Comparison of ENCODE assay signal across 22 mouse cellular contexts in the genomic region with DNA sequence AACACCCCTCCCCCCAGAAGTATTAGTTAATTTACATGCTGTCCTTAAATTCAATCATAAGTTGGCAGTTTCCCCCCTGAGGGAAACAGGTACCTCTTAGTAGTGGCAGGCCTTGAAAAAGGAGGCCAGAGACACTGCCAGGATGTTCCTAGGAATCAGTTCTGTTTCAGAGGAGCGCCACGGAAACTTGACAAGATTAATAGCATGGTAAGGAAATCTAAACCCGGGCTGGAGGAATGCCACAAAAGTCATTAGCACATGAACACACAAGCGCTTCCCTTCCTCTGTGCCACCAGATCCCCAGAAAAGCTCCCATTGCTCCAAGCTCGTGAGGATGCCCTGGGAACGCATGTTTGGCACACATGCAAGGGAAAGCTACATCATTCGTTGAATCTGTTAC. TPM values are rescaled to one million over a fixed set of nuclear protein-coding genes. Genes with fewer than 3 reads are reported as not detected.
DNase-seq lines count a peak whose midpoint lies in the region.
"Had no signal": no experiment of that assay in that cellular context is flagged by ENCODE, and none has a peak within 500 bp of the region (broad histone marks: within the 10 kb centered on the region; RNA-seq: fewer than 3 reads in every experiment).

No protein-coding gene starts in this region.

- intact Hi-C loops in gastrocnemius, postnatal 14 days (cut with DNase I; ENCODE audit: low total_unique reads), result no loop called here
- intact Hi-C loops in gastrocnemius, postnatal 36 days (cut with DNase I), result no loop called here

- peak; percentile 26 to 45 for DNase-seq in cerebellum, postnatal 10 days
- no peak for DNase-seq in cerebellum, postnatal 4 days (ENCODE audit: low spot score in 2 of 2)
- DNase-seq in gastrocnemius, postnatal 14 days, result peak; percentile 17
- no peak for DNase-seq in gastrocnemius, postnatal 36 days
- peak; percentile 7 for DNase-seq in lung, postnatal 10 days
- DNase-seq in lung, postnatal 4 days, result no peak
- DNase-seq in fat pad, adult 2 months (ENCODE audit: extremely low read depth, low read depth, low spot score), result peak; percentile 67
- no peak for DNase-seq in thymus, postnatal 4 days
- DNase-seq: adrenal gland, postnatal 14 days; cerebellum, adult 18-20 months; cerebellum, postnatal 36 days; heart, adult 11 months; heart, postnatal 14 days; kidney, adult 8-10 months; kidney, postnatal 36 days; layer of hippocampus, adult 9-11 months; left cerebral cortex, postnatal 4 days; liver; liver, postnatal 0 days; lung, postnatal 36 days; spleen, adult 18-20 months; thymus, postnatal 36 days had no signal

RNA-seq across cellular contexts. Expression of a gene that starts 59.4 kb away (rescaled TPM):
- 10 to 100 TPM; 38.5 to 42.1 TPM for total RNA-seq in gastrocnemius, postnatal 14 days (2021)
- total RNA-seq in gastrocnemius, postnatal 36 days (2021), result 10 to 100 TPM; 23.7 to 31.1 TPM

Comparison
In these comparisons a context has a peak if more than half of its experiments do, and no peak if none do; other contexts are left out.
1. DNase-seq: peak in cerebellum, postnatal 10 days (2 of 2), gastrocnemius, postnatal 14 days (single experiment), lung, postnatal 10 days (single experiment) and fat pad, adult 2 months (single experiment); none in cerebellum, postnatal 4 days (0 of 2), gastrocnemius, postnatal 36 days (0 of 2), lung, postnatal 4 days (0 of 2) and thymus, postnatal 4 days (single experiment).